Mouse (Mus musculus) spleen, adult 2 months (tissue): ENCODE results near the gene Thoc7. TPM values are rescaled to one million over a fixed set of nuclear protein-coding genes. Genes with fewer than 3 reads are reported as not detected.
"Not testable (repeated sequence)": the region's sequence is repeated elsewhere in the genome, so short reads cannot be mapped to it uniquely, and the experiment has no call there.

Experiments
- DNase-seq, 2 experiments: peaks; one replicate each; pipeline versions ENCODE4 v3.0.0 to v3.0.0-alpha.2; 2012 to 2021; ENCODE audit warnings: low spot score in 2 of 2, low read depth in 1 of 2
- H3K27ac ChIP-seq: fragments of 200-500 bp; 2 replicates; pipeline ENCODE4 v1.5.1; 2012; ENCODE audit warnings: low read length, inconsistent platforms; ENCODE audit not compliant: insufficient read depth
- H3K27me3 ChIP-seq: fragments of 200-500 bp; 2 replicates; pipeline ENCODE4 v1.6.1; 2012; ENCODE audit warnings: mild to moderate bottlenecking, moderate library complexity, low read length, inconsistent platforms; ENCODE audit not compliant: control insufficient read depth, insufficient read depth
- H3K36me3 ChIP-seq: fragments of 200-500 bp; 2 replicates; pipeline ENCODE4 v1.6.1; 2012; ENCODE audit warnings: mild to moderate bottlenecking, low read length, inconsistent platforms; ENCODE audit not compliant: control insufficient read depth, insufficient read depth
- H3K4me1 ChIP-seq: fragments of 200-500 bp; 2 replicates; pipeline ENCODE4 v1.6.1; 2011; ENCODE audit warnings: inconsistent platforms; ENCODE audit not compliant: control insufficient read depth, insufficient read depth, insufficient read length
- H3K4me3 ChIP-seq: fragments of 200-500 bp; 2 replicates; pipeline ENCODE4 v1.5.1; 2011; ENCODE audit warnings: mild to moderate bottlenecking, inconsistent platforms; ENCODE audit not compliant: insufficient read depth, insufficient read length; ENCODE audit errors: extremely low read depth
- CTCF ChIP-seq: fragments of 200-500 bp; IDR thresholded peaks from 2 replicates; pipeline ENCODE4 v1.5.1; 2011; ENCODE audit warnings: mild to moderate bottlenecking, inconsistent platforms; ENCODE audit not compliant: insufficient read depth, insufficient read length, insufficient replicate concordance; ENCODE audit errors: extremely low read depth
- POLR2A ChIP-seq: fragments of 200-500 bp; IDR thresholded peaks from 2 replicates; pipeline ENCODE4 v1.6.1; 2011; ENCODE audit warnings: low read depth, low read length, inconsistent platforms
- WGBS: fragments of 180-500 bp; shearing (Covaris S2); methylation state at CpG from one replicate; pipeline ENCODE4 v1.1.7; 2018; 5-methylcytosine and 5-hydroxymethylcytosine counted together
- polyA plus RNA-seq: library from polyadenylated mRNA; depleted of rRNA; stranded (reverse); fragments of >200 nt; gene quantifications from 2 replicates; pipeline ENCODE4 v1.2.3, GENCODE M21; 2012

Thoc7 gene
- polyA plus RNA-seq, 1 experiment = 8.2 TPM

GRCm38 (mm10) chr14:13962476-13962875 lies 824 bp upstream of the Thoc7 start:
- Histone ChIP-seq H3K27me3 (no peaks in the 10 kb centered on the region), H3K4me3 (no peak overlapping the region), H3K36me3 (no peaks in the 10 kb centered on the region), H3K4me1 (peaks cover 2% of the 10 kb centered on the region), H3K27ac (no peak overlapping the region)
- no peak for DNase-seq
- 90% methylated on average over 6 of the region's 6 CpGs for WGBS
- TF ChIP-seq CTCF (no peak), POLR2A (no peak)

GRCm38 (mm10) chr14:13960482-13961325 lies 948 bp downstream of the Thoc7 start:
- Histone ChIP-seq H3K4me3 (peak overlapping the region; percentile 74), H3K4me1 (peaks cover 2% of the 10 kb centered on the region), H3K27me3 (no peaks in the 10 kb centered on the region), H3K27ac (peak overlapping the region; percentile 49), H3K36me3 (no peaks in the 10 kb centered on the region)
- TF ChIP-seq POLR2A (no peak; the same call in 1 of the 2 replicates), CTCF (no peak)
- peak; percentile 14 to 59 for DNase-seq
- under 1% methylated on average over 73 of the region's 75 CpGs for WGBS

- no peak for TF ChIP-seq CTCF
- no peak for TF ChIP-seq POLR2A
- Histone ChIP-seq H3K27ac (0 out of 2 replicates have a peak overlapping the region, but pooled peaks have one; percentile 49), H3K36me3 (no peaks in the 10 kb centered on the region), H3K27me3 (no peaks in the 10 kb centered on the region), H3K4me3 (peak overlapping the region; percentile 74), H3K4me1 (peaks cover 2% of the 10 kb centered on the region)
- peak; percentile 9 to 28 for DNase-seq
- WGBS = under 1% methylated on average over 9 of the region's 9 CpGs
Measured at GRCm38 (mm10) chr14:13960079-13960478, 1.6 kb downstream of the Thoc7 start.

GRCm38 (mm10) chr14:13952151-13952550 lies 9.5 kb downstream of the Thoc7 start:
- not testable (repeated sequence) for H3K27me3 ChIP-seq

GRCm38 (mm10) chr14:13950401-13950800 lies 11.3 kb downstream of the Thoc7 start:
- no peak overlapping the region for H3K27ac ChIP-seq
- H3K4me1 ChIP-seq = no peaks in the 10 kb centered on the region
- H3K36me3 ChIP-seq = peaks cover 23% of the 10 kb centered on the region
- H3K27me3 ChIP-seq = no peaks in the 10 kb centered on the region
- TF ChIP-seq POLR2A = no peak
- TF ChIP-seq CTCF = peak; percentile 60; the same call in 1 of the 2 replicates
- DNase-seq = peak; percentile 15 to 48
- H3K4me3 ChIP-seq = no peak overlapping the region

More at GRCm38 (mm10) chr14:13952151-13952550, 9.5 kb downstream of the Thoc7 start:
- 97% methylated on average over 3 of the region's 3 CpGs for WGBS
- not testable (repeated sequence) for H3K4me1 ChIP-seq, H3K4me3 ChIP-seq, H3K27ac ChIP-seq, DNase-seq
- peaks cover 23% of the 10 kb centered on the region for H3K36me3 ChIP-seq

GRCm38 (mm10) chr14:13948345-13948744 lies 13.3 kb downstream of the Thoc7 start:
- 94% methylated on average over 7 of the region's 7 CpGs for WGBS
- Histone ChIP-seq H3K27me3 (no peaks in the 10 kb centered on the region), H3K36me3 (peaks cover 20% of the 10 kb centered on the region), H3K4me1 (no peaks in the 10 kb centered on the region), H3K4me3 (no peak overlapping the region), H3K27ac (no peak overlapping the region)
- no peak for DNase-seq
- TF ChIP-seq CTCF (no peak), POLR2A (no peak)

- no peaks in the 10 kb centered on the region for H3K4me1 ChIP-seq
- WGBS = 95% methylated on average over 4 of the region's 4 CpGs
- TF ChIP-seq POLR2A (no peak), CTCF (no peak)
Measured at GRCm38 (mm10) chr14:13944686-13945085, 17.0 kb downstream of the Thoc7 start.

More at GRCm38 (mm10) chr14:13944686-13945085, 17.0 kb downstream of the Thoc7 start:
- H3K4me3 ChIP-seq = no peak overlapping the region
- no peaks in the 10 kb centered on the region for H3K27me3 ChIP-seq
- DNase-seq = no peak
- H3K27ac ChIP-seq = no peak overlapping the region
- peaks cover 9% of the 10 kb centered on the region for H3K36me3 ChIP-seq
